Mouse (Mus musculus): Measurements from ENCODE around the gene Olfr1414.
"Not testable (repeated sequence)": the region's sequence is repeated elsewhere in the genome, so short reads cannot be mapped to it uniquely, and the experiment has no call there.

The Olfr1414 gene

DNA sequence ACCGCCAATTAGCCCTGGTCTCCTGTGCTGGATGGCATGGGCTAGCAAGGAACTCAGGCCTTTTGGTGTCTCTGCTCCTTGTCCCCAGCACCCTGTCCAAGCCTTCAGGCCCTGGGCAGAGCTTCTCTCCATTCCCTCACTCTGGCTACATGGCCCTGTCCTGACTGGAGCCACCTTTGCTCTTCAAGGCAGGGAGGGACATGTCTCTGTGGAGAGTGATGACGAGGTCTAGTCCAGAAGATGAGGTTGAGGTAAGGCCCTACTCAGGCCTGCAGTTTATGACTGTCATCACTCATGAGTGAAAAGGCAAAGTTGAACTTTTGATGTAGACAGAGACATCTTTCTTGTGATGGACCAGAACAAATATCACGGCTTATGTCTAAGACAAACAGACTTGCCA, at the start of gene Olfr1414:
TSS of gene Olfr1414 (minus strand) at position 101 of the 400 bp plus-strand sequence.
- no peak for DNase-seq (ENCODE audit: low spot score in 2 of 2)

DNA sequence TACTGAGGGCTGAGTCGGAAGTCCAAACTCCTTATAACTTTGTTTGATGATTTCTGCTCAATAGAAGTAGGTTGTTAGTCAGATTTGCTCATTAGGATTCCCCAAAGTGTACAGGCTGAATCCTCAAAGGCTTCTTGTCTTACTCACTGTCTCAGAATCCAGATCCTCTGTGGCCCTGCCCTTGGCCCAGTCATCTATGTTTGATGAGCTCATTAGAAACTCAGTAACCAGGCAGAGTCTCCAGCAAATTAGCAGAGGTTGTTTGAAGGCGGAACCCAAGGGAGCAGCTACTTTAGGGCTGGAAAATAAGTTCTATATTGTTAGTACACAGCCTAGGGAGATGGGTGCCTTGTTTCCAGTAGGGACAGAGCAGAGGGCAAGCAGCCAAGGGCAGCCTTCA, 27.5 kb upstream of the Olfr1414 start:
- no peak for DNase-seq (ENCODE audit: low spot score in 2 of 2)

- peak in 1 of 2 experiments; percentile 9 for DNase-seq (ENCODE audit: low spot score in 2 of 2)
These were observed 20.6 kb upstream of the Olfr1414 start for GRCm38 (mm10) chr1:92539071-92539470.

- no peak for DNase-seq (ENCODE audit: low spot score in 2 of 2)
These were observed 18.5 kb upstream of the Olfr1414 start for GRCm38 (mm10) chr1:92536972-92537371.

DNA sequence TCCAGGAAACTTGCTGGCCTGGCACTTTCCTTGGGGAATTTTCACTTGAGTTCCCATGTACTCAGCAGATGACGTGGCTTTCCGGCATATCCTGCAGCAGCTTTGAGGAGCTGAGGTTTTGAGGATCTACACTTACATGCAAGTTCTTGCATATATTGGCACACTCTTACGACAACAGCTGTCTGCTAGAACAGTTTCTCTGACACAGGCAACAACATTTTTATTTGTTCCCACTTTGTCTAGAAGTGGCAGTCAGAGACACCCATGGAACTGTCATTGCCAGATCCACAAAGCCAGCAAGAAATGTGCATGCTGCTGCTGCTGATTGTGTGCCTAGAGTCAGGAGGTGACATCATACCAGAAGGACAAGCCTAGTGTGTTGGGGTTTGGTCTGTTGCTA, 5.3 kb upstream of the Olfr1414 start:
- peak in 1 of 2 experiments; percentile 3 for DNase-seq (ENCODE audit: low spot score in 2 of 2)

DNA sequence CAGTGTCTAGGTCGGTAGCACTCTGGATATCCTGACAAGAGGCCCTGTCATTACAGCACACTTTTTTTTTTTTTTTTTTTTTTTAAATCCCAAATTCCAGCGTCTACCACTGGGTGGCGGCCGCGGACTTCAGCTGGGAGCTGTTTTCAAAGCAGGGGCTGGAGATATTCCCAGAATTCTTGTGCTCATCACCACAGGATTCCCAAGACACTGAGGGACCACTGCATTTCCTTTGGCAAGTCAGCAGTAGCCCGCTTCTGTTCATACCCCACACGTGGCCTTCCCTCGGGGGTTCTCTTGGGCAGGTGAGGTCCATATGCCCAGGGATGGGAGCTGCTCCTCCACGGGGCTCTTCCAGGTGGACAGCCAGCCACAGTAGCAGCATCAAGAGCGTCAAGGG, 2.9 kb upstream of the Olfr1414 start:
- peak; percentile 31 to 39 for DNase-seq (ENCODE audit: low spot score in 2 of 2)

GRCm38 (mm10) chr1:92519046-92519445, 585 bp upstream of the Olfr1414 start:
- DNase-seq (ENCODE audit: low spot score in 2 of 2) = peak; percentile 44 to 80

DNA sequence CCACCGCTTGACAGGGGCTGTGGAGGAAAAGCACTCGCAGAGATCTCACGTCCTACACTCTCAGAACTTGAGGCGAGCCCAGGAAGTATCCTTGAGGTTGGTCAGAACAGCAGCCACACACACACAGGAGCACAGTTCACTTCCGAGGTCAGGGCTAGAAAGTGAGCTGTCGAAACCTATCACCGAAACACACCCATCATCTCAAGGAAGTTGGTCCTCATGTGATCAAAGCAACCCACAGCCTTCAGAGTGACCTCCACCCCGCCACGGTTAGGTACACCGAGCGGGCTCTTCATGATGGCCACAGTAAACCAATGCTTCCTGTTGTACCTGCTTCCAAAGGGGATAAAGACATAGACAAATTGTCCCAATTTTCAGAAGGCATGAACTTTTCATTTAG, 3.1 kb downstream of the Olfr1414 start:
- DNase-seq (ENCODE audit: low spot score in 2 of 2) = no peak

GRCm38 (mm10) chr1:92511646-92512045, 6.8 kb downstream of the Olfr1414 start:
- DNase-seq (ENCODE audit: low spot score in 2 of 2) = not testable (repeated sequence)

GRCm38 (mm10) chr1:92496001-92496400, 22.5 kb downstream of the Olfr1414 start, which contains the start of gene Olfr1415:
Gene Olfr1415, minus strand, starts transcription at chr1:92496101.
- DNase-seq (ENCODE audit: low spot score in 2 of 2) = no peak

GRCm38 (mm10) chr1:92485013-92485412, 33.4 kb downstream of the Olfr1414 start, which contains the start of gene Olfr1416:
Gene Olfr1416, minus strand, starts transcription at chr1:92485113.
- no peak for DNase-seq (ENCODE audit: low spot score in 2 of 2)

GRCm38 (mm10) chr1:92474066-92474578, 44.3 kb downstream of the Olfr1414 start:
- DNase-seq (ENCODE audit: low spot score in 2 of 2) = no peak

DNA sequence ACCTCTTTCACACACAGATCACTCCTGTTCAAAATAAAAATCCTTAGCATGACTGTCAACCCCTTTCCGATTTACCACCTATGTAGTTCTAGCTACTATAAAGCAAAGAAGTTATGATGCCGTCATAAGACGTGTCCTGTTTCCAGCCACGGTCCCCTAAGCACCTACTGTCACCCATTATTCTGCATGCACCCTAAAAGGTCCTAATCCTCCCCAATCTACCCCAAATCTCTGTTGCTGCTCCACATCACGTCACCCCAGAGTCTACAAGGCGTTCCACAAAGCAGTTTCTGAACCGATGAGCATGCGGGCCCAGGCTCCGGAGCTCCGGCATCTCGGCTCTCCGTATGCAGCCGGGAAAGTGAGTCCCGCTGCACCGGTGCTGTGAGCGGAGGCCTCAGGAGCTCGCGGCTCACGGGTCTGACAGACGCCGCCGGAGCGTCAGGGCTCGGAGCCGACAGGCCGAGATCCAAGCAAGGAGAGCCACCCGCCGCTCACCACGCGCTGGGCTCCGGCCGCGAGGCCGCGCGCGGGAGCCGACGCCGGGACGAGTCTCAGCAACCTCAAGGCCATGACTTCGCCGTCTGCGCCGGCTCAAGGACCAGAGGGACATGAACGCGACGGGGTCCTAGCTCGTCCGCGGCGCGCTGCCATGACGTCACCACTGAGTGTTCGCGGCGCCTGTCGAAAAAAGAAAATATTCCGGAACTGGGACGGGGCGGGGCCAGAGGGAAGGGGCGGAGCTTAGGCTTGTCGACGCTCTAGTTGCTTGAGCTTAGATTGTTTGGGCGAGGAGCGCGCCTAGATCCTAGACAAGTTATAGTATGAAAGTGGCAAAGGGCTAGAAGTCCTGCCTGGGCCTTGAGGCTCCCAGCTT, 45.1 kb downstream of the Olfr1414 start, which contains the start of gene Ndufa10:
TSS of gene Ndufa10 (minus strand) at position 696 of the 877 bp plus-strand sequence.
- peak; percentile 93 to 94 for DNase-seq (ENCODE audit: low spot score in 2 of 2)

DNA sequence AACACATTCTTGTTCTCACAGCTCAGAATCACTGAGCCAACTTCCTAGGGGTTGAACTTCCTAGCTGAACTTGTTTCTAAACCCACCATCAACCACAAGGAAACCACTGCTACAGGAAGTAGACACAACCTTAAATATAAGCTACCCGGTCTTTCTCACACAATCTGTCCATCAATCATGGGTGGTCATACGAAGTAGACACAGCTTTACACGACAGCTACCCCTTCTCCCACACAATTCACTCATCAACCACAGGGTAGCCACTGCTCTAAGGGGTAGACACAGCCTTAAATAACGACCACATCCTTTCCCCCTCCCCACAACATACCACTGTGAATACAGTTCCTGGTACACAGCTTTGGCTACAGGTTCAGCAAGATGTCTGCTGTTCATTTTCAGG, 49.6 kb downstream of the Olfr1414 start:
- no peak for DNase-seq (ENCODE audit: low spot score in 2 of 2)

DNA sequence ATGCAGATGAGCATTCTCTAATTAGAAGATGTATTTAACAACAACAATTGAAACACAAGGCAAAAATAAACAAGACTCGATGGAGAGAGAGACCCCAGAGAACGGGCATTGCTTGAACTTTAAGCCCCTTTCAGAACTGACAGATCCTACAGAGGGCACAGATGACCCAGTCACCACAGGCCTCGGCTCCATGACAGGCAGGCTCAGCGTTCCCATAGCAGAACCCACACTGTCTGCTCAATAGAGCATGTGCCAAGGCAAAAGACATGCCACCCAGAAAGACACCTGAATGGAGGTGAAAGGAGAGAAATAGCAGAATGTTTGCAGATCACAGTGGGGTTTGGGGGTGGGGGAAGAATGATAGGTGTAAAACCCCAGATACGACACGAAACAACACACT, 60.0 kb downstream of the Olfr1414 start:
- no peak for DNase-seq (ENCODE audit: low spot score in 2 of 2)

DNA sequence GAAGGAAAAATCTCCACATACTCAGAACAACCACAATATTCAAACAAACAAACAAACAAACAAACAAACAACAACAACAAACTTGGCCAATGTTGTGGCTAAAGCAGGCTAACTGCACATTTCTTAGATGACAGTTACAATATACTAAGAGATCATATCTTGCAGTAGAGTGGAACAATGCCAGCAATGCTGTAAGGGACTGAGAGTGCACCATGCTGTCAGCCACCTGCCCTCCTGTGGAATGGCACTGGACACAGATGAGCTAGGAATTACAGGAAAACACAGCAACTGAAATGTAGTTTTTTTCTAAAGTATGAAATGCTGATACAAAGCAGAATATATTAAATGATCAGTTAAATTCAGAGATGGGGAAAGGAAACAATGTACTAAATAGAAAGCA, 60.7 kb downstream of the Olfr1414 start:
- DNase-seq (ENCODE audit: low spot score in 2 of 2) = no peak
